Mouse (Mus musculus) cortical plate, adult 2 months (tissue): ENCODE data around the gene Slc22a15.

Source experiments
- CTCF ChIP-seq: fragments of 200-500 bp; IDR thresholded peaks from 2 replicates; pipeline ENCODE4 v1.5.1; 2011; ENCODE audit warnings: mild to moderate bottlenecking, control low read depth, low read length; ENCODE audit not compliant: insufficient read depth; ENCODE audit errors: extremely low read depth
- POLR2A ChIP-seq: fragments of 200-500 bp; IDR thresholded peaks from 2 replicates; pipeline ENCODE4 v1.6.1; 2011; ENCODE audit warnings: mild to moderate bottlenecking, low read length, control low read depth; ENCODE audit not compliant: insufficient read depth; ENCODE audit errors: extremely low read depth

GRCm38 (mm10) chr3:101811931-101812330 is 112.3 kb downstream of the Slc22a15 start:
- no peak for TF ChIP-seq CTCF
- TF ChIP-seq POLR2A, result no peak
